Mouse (Mus musculus) layer of hippocampus, postnatal 10 days (tissue): ENCODE measurements at regions not wholly inside any gene's neighbourhood (a gene's known extent, or its start where the extent isn't known, plus 50 kb on each side); places are given as distances from the start of the nearest gene placed in this dataset.
A peak's percentile ranks its signal among the peaks of the same experiment; 100 is the strongest.

Experiments
- DNase-seq, 2 experiments: peaks; one replicate each; pipeline ENCODE4 v3.0.0; 2021; ENCODE audit warnings: low spot score in 2 of 2

GRCm38 (mm10) chr6:16064691-16065090 is 344.2 kb downstream of the Mdfic start:
- no peak for DNase-seq

- DNase-seq: no peak
Measured at GRCm38 (mm10) chr6:16065121-16065520, 344.7 kb downstream of the Mdfic start.

GRCm38 (mm10) chr6:16076266-16076665 is 355.8 kb downstream of the Mdfic start:
- peak; percentile 20 to 22 for DNase-seq

GRCm38 (mm10) chr6:16077195-16077810 is 356.8 kb downstream of the Mdfic start:
- no peak for DNase-seq

- no peak for DNase-seq
Measured at GRCm38 (mm10) chr6:16077917-16078316, 357.5 kb downstream of the Mdfic start.

- no peak for DNase-seq
Measured at GRCm38 (mm10) chr6:16086952-16087537, 366.6 kb downstream of the Mdfic start.

- no peak for DNase-seq
Measured at GRCm38 (mm10) chr6:16098761-16099160, 378.3 kb downstream of the Mdfic start.

- no peak for DNase-seq
Measured at GRCm38 (mm10) chr6:16141009-16141408, 420.5 kb downstream of the Mdfic start.

GRCm38 (mm10) chr6:16144538-16144937 is 424.1 kb downstream of the Mdfic start:
- no peak for DNase-seq

- no peak for DNase-seq
Measured at GRCm38 (mm10) chr6:16150535-16150934, 430.1 kb downstream of the Mdfic start.

GRCm38 (mm10) chr6:16151478-16151877 is 431.0 kb downstream of the Mdfic start:
- DNase-seq: no peak

- no peak for DNase-seq
Measured at GRCm38 (mm10) chr6:16152691-16153090, 432.2 kb downstream of the Mdfic start.

- no peak for DNase-seq
Measured at GRCm38 (mm10) chr6:16165012-16165411, 444.6 kb downstream of the Mdfic start.

- DNase-seq: no peak
Measured at GRCm38 (mm10) chr6:16171871-16172270, 451.4 kb downstream of the Mdfic start.

- DNase-seq: no peak
Measured at GRCm38 (mm10) chr6:16177313-16177712, 456.9 kb downstream of the Mdfic start.

- peak in 1 of 2 experiments; percentile 9 for DNase-seq
Measured at GRCm38 (mm10) chr6:16187983-16188550, 467.6 kb downstream of the Mdfic start.

- DNase-seq: peak in 1 of 2 experiments; percentile 23
Measured at GRCm38 (mm10) chr6:16212975-16213374, 492.5 kb downstream of the Mdfic start.

GRCm38 (mm10) chr6:16213635-16214034 is 493.2 kb downstream of the Mdfic start:
- DNase-seq: no peak

- peak; percentile 12 to 49 for DNase-seq
Measured at GRCm38 (mm10) chr6:16221002-16221627, 500.7 kb downstream of the Mdfic start.
